Mouse (Mus musculus): Measurements from ENCODE around the gene Gm10944.

Gene Gm10944

GRCm38 (mm10) chr10:10681048-10681447 lies at the start of gene Gm10944:
Gene Gm10944, plus strand, starts transcription at chr10:10681348.
- no peak for DNase-seq (ENCODE audit: low spot score)

GRCm38 (mm10) chr10:10655991-10656390 lies 25.2 kb upstream of the Gm10944 start:
- no peak for DNase-seq (ENCODE audit: low spot score)

- no peak for DNase-seq (ENCODE audit: low spot score)
Observed at GRCm38 (mm10) chr10:10656621-10657020, 24.5 kb upstream of the Gm10944 start.

GRCm38 (mm10) chr10:10659161-10659560 lies 22.0 kb upstream of the Gm10944 start:
- no peak for DNase-seq (ENCODE audit: low spot score)

GRCm38 (mm10) chr10:10659976-10660375 lies 21.2 kb upstream of the Gm10944 start:
- no peak for DNase-seq (ENCODE audit: low spot score)

- peak; percentile 29 for DNase-seq (ENCODE audit: low spot score)
Observed at GRCm38 (mm10) chr10:10688907-10689667, 7.9 kb downstream of the Gm10944 start.

GRCm38 (mm10) chr10:10689668-10690223 lies 8.6 kb downstream of the Gm10944 start:
- no peak for DNase-seq (ENCODE audit: low spot score)

GRCm38 (mm10) chr10:10697497-10697896 lies 16.3 kb downstream of the Gm10944 start:
- no peak for DNase-seq (ENCODE audit: low spot score)

- no peak for DNase-seq (ENCODE audit: low spot score)
Observed at GRCm38 (mm10) chr10:10700903-10701302, 19.8 kb downstream of the Gm10944 start.

- no peak for DNase-seq (ENCODE audit: low spot score)
Observed at GRCm38 (mm10) chr10:10701326-10701725, 20.2 kb downstream of the Gm10944 start.

GRCm38 (mm10) chr10:10708031-10708430 lies 26.9 kb downstream of the Gm10944 start:
- DNase-seq (ENCODE audit: low spot score), result no peak

- no peak for DNase-seq (ENCODE audit: low spot score)
Observed at GRCm38 (mm10) chr10:10710359-10710758, 29.2 kb downstream of the Gm10944 start.

GRCm38 (mm10) chr10:10710837-10711236 lies 29.7 kb downstream of the Gm10944 start:
- DNase-seq (ENCODE audit: low spot score), result no peak

- no peak for DNase-seq (ENCODE audit: low spot score)
Observed at GRCm38 (mm10) chr10:10726501-10726900, 45.4 kb downstream of the Gm10944 start.

Measured in ovary, postnatal 36 days (tissue).